Mouse (Mus musculus) c-Kit-negative CD71-positive TER-119-positive erythroid progenitor cells, embryonic 14.5 days (primary cell): ENCODE measurements around the gene Kncn.

Source experiments
- DNase-seq: peaks from one replicate; pipeline ENCODE4 v3.0.0-alpha.2; 2013; ENCODE audit warnings: low read depth, low spot score

Kncn gene

GRCm38 (mm10) chr4:115878216-115878678 is 6.0 kb upstream of the Kncn start:
- no peak for DNase-seq

GRCm38 (mm10) chr4:115878828-115879227 is 5.4 kb upstream of the Kncn start:
- DNase-seq: no peak

- no peak for DNase-seq
Observed at GRCm38 (mm10) chr4:115881183-115881582, 3.0 kb upstream of the Kncn start.

- no peak for DNase-seq
Observed at GRCm38 (mm10) chr4:115882195-115882594, 2.0 kb upstream of the Kncn start.

DNA sequence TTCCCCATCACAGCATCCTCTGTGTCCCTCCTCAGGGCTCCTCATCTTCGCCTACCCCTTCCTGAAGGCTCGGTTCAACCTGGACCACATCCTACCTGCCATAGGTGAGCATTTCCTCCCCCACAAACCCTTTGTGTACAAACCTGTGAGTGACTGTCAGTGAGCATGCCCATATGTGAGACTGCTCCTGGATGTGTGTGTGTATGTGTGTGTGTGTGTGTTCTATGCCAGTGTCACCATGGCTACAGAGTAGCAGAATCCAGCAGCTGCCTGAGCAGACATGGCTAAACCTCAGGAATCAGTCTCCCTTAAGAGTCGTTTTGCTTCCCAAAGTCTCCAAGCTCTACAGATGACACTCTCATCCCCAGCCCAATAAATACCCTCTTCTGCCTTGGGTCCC is 1.6 kb downstream of the Kncn start:
- DNase-seq: no peak

DNA sequence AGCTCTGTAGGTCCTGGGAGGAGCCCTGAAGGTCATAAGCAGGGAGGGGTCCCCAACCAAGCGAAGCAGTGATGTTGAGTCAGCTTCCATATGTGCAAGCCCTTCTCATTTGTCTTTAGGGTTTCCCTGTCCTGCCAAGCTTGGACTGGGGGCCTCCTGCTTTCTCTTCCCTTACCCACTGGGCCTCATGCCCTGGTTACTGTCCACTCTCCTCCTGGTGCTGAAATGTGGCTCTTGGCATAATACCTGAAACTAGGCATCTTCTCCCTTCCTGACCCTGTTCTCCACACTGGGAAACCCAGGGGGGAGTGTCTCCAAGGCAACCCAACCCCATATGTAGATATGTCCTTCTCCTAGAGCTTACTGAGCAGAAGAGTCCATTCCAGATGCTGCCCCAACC is 2.7 kb downstream of the Kncn start:
- no peak for DNase-seq

DNA sequence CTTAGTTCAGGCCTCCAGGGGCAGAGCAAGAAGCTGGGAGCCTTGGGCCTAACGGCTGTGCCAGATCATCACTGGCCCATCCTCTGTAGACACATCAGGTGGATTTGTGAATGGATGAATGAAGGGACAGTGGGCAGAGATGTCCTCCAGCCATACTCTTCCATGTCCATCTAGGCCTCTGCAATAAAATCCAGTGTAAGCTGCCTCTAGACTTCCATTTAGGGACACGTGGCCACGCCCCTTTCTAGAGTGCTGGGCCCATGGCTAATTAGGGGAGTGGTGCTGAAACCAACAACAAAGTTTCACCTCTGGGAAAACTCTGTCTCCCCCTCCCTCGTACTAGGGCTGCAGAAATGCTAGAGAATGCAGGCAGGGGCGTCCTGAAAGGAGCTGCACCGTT is 5.9 kb downstream of the Kncn start:
- no peak for DNase-seq

- DNase-seq: no peak
Observed at GRCm38 (mm10) chr4:115890553-115890952, 6.4 kb downstream of the Kncn start, which contains the start of gene 6430628N08Rik. Gene 6430628N08Rik, plus strand, starts transcription at chr4:115890665.

DNA sequence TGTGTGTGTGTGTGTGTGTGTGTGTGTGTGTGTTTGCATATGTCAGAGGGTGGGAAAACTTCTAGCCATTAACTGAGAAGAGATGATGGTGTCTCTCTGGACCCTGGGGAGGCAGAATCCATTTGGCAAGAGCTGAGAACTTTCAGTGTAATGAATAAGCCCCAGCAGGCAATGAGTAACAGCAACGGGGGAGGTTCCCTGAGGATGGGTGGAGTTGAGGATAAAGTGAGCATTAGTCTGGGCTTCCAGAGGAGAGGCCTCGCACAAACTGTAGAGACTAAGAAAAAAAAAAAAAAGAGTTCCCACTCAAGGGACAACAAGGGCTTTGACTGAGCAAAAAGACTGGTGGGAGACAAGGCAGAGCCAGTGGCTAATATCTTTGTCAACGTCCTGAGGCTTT is 10.1 kb downstream of the Kncn start:
- no peak for DNase-seq

- no peak for DNase-seq
Observed at GRCm38 (mm10) chr4:115897901-115898631, 13.9 kb downstream of the Kncn start.

DNA sequence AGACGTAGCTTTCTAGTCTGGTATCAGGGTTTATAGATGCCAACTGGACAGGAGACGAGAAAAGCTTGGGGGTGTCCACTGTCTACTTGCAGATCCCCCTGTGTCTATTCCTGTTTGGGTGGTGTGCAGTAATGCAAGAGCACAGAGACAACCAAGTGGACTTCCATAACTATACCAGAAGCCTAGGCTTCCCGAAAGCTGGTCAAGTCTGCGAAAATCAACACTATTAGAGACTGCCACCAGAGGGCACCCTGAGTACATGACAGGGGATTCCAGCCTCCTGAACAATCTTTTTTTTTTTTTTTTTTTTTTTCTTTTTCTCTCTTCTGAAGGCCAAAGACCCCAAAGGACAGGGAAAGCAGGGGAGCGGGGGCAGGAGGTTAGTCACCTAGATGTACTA is 18.6 kb downstream of the Kncn start:
- peak; percentile 28 for DNase-seq

DNA sequence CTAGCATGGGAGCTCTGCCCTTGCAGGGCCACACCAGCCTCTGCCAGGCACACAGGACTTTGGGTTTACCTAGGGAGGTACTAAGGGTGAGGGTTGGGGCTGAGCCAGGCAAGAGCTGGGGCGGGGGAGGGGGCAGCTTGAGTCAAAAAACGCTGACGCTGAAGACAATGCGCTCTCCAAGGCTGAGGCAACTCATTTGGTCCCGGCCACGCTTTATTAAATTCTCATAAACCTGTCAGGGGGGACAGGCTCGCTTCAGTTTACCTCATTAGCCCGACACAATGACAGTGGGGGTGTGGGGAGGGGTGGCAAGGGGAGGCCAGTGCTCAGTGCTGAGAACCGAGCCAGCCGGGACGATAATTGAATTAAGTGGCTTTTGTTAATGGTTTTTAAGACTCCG is 20.2 kb downstream of the Kncn start:
- DNase-seq: no peak

GRCm38 (mm10) chr4:115905701-115906100 is 21.5 kb downstream of the Kncn start:
- no peak for DNase-seq

- DNase-seq: no peak
Observed at GRCm38 (mm10) chr4:115906791-115907190, 22.6 kb downstream of the Kncn start.

DNA sequence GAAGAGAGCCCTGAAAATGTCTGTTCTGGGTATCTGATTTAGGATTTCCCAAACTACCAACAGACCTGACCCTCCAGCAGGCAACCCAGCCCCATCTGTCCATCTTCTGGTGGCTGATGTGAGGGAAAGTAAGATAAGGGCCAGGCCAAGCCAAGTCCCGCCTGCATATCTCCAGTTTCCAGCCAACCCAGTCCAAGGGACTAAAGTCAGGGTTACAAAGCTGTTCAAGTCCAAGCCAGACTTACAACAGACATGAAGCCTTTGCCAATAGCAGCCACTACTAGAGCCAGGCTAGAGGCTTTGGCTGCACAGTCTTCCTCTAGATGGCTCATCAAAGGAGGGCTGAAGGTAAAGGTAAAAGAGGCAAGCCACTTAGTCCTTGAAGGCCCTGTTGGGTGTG is 23.8 kb downstream of the Kncn start:
- DNase-seq: no peak

DNA sequence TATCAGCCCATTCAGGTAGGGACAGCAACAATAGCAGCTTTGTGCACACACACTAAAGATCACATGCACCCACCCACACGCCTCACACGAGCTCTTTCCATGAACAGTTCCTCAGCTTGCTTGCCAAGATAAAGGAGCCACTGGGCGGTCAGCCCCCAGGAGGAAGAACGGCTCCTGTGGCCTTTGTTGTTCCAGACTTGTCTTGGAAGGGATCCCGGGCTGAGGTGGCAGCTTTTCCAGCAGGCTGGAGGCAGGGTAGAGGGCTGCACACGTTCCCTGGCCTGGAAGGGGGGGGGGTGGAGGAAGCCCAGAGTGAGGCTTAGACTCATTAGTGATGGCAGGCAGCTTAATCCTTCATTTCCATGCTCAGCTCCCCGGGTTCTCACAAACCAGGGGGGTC is 24.4 kb downstream of the Kncn start:
- DNase-seq: no peak

DNA sequence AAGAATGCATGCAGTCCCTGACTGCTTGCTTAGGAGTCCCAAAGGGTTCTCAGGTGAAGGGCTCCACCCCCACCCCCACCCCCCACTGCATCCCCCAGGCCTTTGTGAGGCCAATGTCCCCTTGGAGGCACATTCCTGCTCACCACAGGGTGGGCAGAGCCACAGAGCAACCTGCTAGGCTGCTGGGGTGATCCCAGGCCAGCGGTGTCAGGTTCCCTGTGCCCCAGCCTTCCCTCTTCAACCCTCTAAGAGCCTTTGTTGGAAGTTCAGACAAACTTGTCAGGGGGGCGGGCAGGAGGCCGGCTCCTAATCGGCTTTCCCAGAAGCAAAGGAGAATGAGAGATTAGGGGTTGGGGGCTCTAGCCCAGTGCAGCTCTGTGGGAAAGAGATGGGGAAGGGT is 27.4 kb downstream of the Kncn start:
- no peak for DNase-seq

DNA sequence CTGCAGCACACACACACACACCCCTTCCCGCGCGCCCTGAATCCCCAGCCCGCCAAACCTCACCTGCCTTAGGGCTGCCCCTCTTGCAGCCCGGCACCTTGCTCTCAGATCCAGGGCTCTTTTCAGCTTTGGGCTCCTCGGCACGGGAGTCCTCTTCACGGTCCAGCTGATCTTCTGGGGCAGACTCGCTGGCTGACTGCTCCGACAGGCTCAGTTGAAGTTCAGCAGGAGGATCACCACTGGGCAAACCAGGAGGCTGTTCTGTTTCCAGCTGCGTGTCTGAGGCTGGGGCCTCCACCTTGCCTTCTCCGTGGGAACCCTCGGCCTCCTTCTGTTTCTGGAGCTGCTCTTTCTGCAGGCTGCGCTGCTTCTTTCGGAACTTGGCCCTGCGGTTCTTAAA is 35.7 kb downstream of the Kncn start:
- no peak for DNase-seq

DNA sequence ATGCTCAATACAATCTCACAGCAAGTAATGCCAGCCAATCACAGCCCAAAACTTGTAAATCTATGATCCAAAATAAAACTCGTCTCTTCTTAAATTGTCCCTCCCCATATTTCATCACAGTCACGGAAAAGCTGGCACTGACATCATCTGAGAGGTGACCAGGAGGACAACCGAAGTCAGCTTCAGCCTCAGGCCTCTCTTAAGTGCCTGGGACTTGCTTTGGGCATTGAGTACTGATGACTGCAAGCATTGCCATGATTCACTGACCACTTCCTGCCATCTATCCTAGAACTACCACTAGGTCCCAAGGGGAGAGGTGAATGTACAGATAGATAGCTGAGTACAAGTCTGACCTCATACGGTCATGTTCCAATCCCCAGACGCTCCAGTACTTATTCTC is 38.5 kb downstream of the Kncn start:
- DNase-seq: no peak

- no peak for DNase-seq
Observed at GRCm38 (mm10) chr4:115923262-115923880, 39.2 kb downstream of the Kncn start.

DNA sequence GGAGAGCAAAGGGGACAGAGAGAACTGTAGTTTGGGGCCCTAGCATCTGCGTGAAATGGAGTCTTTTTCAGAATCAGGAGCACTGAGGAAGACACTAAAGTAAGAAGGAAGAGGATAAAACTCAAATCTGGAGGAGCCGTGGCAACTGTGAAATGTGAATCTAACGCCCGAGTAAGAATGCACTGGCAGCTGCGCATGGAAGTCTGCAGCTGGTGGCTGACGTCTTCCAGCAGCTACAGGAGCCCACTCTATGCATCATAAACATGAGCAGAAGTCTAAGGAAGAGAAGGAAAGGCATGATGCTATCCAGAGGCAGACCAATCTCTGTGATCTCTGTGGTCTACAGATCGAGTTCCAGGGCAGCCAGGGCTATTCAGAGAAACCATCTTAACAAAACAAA is 43.4 kb downstream of the Kncn start:
- DNase-seq: no peak

DNA sequence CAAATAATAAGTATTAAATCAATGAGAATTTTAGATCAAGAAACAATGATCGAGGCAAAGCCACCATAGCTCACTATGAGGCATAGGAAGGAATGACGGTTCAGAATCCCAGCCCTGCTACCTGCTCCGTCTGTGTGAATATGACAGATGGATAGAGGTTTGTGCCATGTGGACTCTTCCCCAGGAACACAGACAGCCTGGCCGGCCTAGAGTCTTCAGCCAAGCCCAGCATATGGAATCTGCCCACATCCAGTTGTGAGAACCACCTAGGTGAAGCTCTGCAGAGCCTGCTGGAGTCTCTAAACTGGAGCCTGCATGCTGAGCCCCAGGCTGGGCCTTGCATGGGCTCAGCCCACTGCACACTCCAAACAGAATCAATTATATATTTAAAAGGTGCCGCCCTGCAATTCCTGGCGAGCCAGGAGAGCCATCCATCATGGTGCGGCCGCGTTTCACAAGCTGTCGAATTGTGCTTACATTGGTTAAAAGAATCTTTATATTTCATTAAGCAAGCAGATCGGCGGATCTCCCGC is 47.4 kb downstream of the Kncn start:
- DNase-seq: no peak
